Mouse (Mus musculus) forebrain, embryonic 11.5 days (tissue): ENCODE results near the gene Cabin1. TPM values are rescaled to one million over a fixed set of nuclear protein-coding genes. Genes with fewer than 3 reads are reported as not detected.
A peak's percentile ranks its signal among the peaks of the same experiment; 100 is the strongest.

Experiments used
- ATAC-seq: fragments of 200-750 bp; cut with Nextera tagmentation; replicated peaks from 2 replicates; pipeline ENCODE4 v1.8.0; 2017; ENCODE audit warnings: moderate TSS enrichment; ENCODE audit not compliant: low FRiP score
- DNase-seq: peaks from one replicate; pipeline ENCODE4 v3.0.0-alpha.2; 2017; ENCODE audit warnings: low spot score
- H3K27ac ChIP-seq: fragments of 300-500 bp; sonication (generic); 2 replicates; pipeline ENCODE4 v1.5.1; 2014; ENCODE audit warnings: low read depth, low read length
- H3K27me3 ChIP-seq: fragments of 300-500 bp; sonication (generic); 2 replicates; pipeline ENCODE4 v1.6.1; 2014; ENCODE audit warnings: mild to moderate bottlenecking, low read length, mixed read lengths; ENCODE audit not compliant: control insufficient read depth, insufficient read depth
- H3K36me3 ChIP-seq: fragments of 300-500 bp; sonication (generic); 2 replicates; pipeline ENCODE4 v1.6.1; 2014; ENCODE audit warnings: mild to moderate bottlenecking, low read length, moderate library complexity, mixed read lengths; ENCODE audit not compliant: control insufficient read depth, insufficient read depth
- H3K4me1 ChIP-seq: fragments of 300-500 bp; sonication (generic); replicated peaks from 2 replicates; pipeline ENCODE4 v1.6.1; 2014; ENCODE audit warnings: low read length, mixed read lengths; ENCODE audit not compliant: control insufficient read depth, insufficient read depth
- H3K4me2 ChIP-seq: fragments of 300-500 bp; sonication (generic); 2 replicates; pipeline ENCODE4 v1.6.1; 2014; ENCODE audit warnings: low read depth, mild to moderate bottlenecking, low read length, moderate library complexity, mixed read lengths; ENCODE audit not compliant: severe bottlenecking
- H3K4me3 ChIP-seq: fragments of 300-500 bp; sonication (generic); 2 replicates; pipeline ENCODE4 v1.5.1; 2014; ENCODE audit warnings: low read depth, low read length
- H3K9ac ChIP-seq: fragments of 300-500 bp; sonication (generic); 2 replicates; pipeline ENCODE4 v1.6.1; 2014; ENCODE audit warnings: low read length
- H3K9me3 ChIP-seq: fragments of 300-500 bp; sonication (generic); 2 replicates; pipeline ENCODE4 v1.6.1; 2016; ENCODE audit warnings: low read length, mixed read lengths; ENCODE audit not compliant: control insufficient read depth
- WGBS: fragments of 180-500 bp; shearing (Covaris S2); extraction: QIAGEN DNeasy Blood & Tissue Kit; methylation state at CpG from one replicate; pipeline ENCODE4 v1.1.7; 2014; 5-methylcytosine and 5-hydroxymethylcytosine counted together
- polyA plus RNA-seq: library from polyadenylated mRNA; unstranded; fragments of >200 nt; fragmentation: Nextera tagmentation; extraction: Ambion mirVana; gene quantifications from 2 replicates; pipeline ENCODE4 v1.2.1, GENCODE M21; 2014

The Cabin1 gene
- polyA plus RNA-seq, 1 experiment from 2014 or later = 49.1 TPM

- H3K27ac ChIP-seq = no peak overlapping the region
- WGBS = 80% methylated on average over 3 of the region's 3 CpGs
- no peak for DNase-seq
- no peaks in the 10 kb centered on the region for H3K36me3 ChIP-seq
- H3K9ac ChIP-seq = no peak overlapping the region
- H3K4me2 ChIP-seq = no peak overlapping the region
- ATAC-seq = no peak
- H3K9me3 ChIP-seq = no peaks in the 10 kb centered on the region
- H3K27me3 ChIP-seq = no peaks in the 10 kb centered on the region
- no peaks in the 10 kb centered on the region for H3K4me1 ChIP-seq
- no peak overlapping the region for H3K4me3 ChIP-seq
These were observed 136.7 kb downstream of the Cabin1 start for GRCm38 (mm10) chr10:75627490-75627889.

GRCm38 (mm10) chr10:75626991-75627390 lies 137.2 kb downstream of the Cabin1 start:
- no peaks in the 10 kb centered on the region for H3K4me1 ChIP-seq
- WGBS = 63% methylated on average over 3 of the region's 3 CpGs

DNA sequence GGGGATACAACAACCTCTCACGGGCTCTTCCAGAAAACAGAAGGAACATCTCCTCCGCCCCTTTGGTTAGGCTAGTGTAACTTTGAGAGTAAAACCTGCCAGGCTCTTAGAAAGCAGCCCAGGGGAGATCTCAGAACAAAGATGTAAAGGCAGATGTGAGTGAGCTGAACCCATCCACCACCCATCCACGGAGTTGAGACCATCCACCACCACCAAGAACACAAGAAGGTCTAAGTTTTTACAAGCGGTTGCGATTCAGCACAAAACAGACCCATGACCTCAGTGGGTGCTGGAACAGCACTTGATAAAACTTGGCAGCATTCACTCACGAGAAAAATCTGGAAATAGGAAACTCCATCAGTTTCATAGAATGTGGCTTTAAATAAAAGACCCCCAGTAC lies 138.2 kb downstream of the Cabin1 start:
- ATAC-seq = no peak
- no peak overlapping the region for H3K4me3 ChIP-seq
- H3K4me1 ChIP-seq = no peaks in the 10 kb centered on the region
- H3K9ac ChIP-seq = no peak overlapping the region
- no peak overlapping the region for H3K4me2 ChIP-seq
- no peaks in the 10 kb centered on the region for H3K27me3 ChIP-seq
- DNase-seq = no peak
- 62% methylated on average over 6 of the region's 6 CpGs for WGBS
- H3K9me3 ChIP-seq = no peaks in the 10 kb centered on the region
- no peak overlapping the region for H3K27ac ChIP-seq
- H3K36me3 ChIP-seq = no peaks in the 10 kb centered on the region

More at GRCm38 (mm10) chr10:75626991-75627390, 137.2 kb downstream of the Cabin1 start:
- DNase-seq = no peak
- no peak overlapping the region for H3K27ac ChIP-seq
- no peaks in the 10 kb centered on the region for H3K27me3 ChIP-seq
- H3K4me2 ChIP-seq = no peak overlapping the region
- no peaks in the 10 kb centered on the region for H3K9me3 ChIP-seq
- no peak overlapping the region for H3K9ac ChIP-seq
- ATAC-seq = no peak
- H3K36me3 ChIP-seq = no peaks in the 10 kb centered on the region
- H3K4me3 ChIP-seq = no peak overlapping the region

DNA sequence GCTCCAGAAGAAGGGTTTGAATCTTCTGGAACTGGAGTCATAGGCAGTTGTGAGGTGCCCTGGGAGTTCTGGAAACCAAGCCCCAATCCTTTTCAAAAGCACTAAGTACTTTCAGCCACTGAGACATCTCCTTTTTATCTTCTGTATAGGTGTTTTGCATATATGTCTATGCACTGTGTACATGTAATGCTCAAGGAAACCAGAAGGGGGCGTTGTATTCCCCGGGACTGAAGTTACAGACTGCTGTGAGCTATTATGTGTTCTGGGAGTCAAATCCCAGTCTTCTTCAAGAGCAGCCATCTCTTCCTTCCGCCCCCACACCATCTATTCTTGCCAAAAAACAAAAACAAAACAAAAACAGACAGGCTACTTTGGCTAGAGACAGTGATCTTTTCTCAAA lies 143.3 kb downstream of the Cabin1 start:
- Histone ChIP-seq H3K36me3 (no peaks in the 10 kb centered on the region), H3K27ac (no peak overlapping the region), H3K9ac (no peak overlapping the region), H3K9me3 (no peaks in the 10 kb centered on the region), H3K4me2 (no peak overlapping the region), H3K27me3 (no peaks in the 10 kb centered on the region), H3K4me1 (no peaks in the 10 kb centered on the region), H3K4me3 (no peak overlapping the region)
- no peak for ATAC-seq
- WGBS = 53% methylated on average over 3 of the region's 3 CpGs
- DNase-seq = no peak

DNA sequence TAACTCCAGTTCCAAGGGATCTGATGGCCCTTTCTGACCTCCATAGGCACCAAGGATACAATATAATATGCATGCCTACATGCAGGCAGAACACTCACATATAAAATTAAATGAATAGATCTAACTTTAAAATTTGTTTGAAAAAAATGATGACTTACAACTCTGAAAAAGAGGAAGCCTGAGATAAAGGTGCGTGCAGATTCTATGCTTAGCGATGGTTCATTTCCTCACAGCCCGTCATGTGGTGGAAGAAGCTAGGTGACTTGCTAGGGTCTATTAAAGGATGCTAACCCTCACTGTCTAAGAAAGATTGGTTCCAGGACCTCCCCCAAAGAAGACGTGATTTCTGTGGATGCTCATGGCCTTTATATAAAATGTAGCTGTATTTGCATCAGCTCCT lies 148.1 kb downstream of the Cabin1 start:
- Histone ChIP-seq H3K4me3 (no peak overlapping the region), H3K27ac (no peak overlapping the region), H3K27me3 (no peaks in the 10 kb centered on the region), H3K9ac (no peak overlapping the region), H3K4me2 (no peak overlapping the region), H3K4me1 (no peaks in the 10 kb centered on the region), H3K36me3 (no peaks in the 10 kb centered on the region), H3K9me3 (no peaks in the 10 kb centered on the region)
- 90% methylated on average over 4 of the region's 4 CpGs for WGBS
- peak; percentile 17 for DNase-seq
- ATAC-seq = no peak

- DNase-seq (peak; percentile 37), ATAC-seq (no peak)
- Histone ChIP-seq H3K27ac (no peak overlapping the region), H3K4me3 (no peak overlapping the region), H3K27me3 (no peaks in the 10 kb centered on the region), H3K36me3 (no peaks in the 10 kb centered on the region), H3K9me3 (no peaks in the 10 kb centered on the region), H3K4me2 (no peak overlapping the region), H3K9ac (no peak overlapping the region), H3K4me1 (no peaks in the 10 kb centered on the region)
- 73% methylated on average over 7 of the region's 7 CpGs for WGBS
These were observed 153.7 kb downstream of the Cabin1 start for GRCm38 (mm10) chr10:75610486-75610885.

DNA sequence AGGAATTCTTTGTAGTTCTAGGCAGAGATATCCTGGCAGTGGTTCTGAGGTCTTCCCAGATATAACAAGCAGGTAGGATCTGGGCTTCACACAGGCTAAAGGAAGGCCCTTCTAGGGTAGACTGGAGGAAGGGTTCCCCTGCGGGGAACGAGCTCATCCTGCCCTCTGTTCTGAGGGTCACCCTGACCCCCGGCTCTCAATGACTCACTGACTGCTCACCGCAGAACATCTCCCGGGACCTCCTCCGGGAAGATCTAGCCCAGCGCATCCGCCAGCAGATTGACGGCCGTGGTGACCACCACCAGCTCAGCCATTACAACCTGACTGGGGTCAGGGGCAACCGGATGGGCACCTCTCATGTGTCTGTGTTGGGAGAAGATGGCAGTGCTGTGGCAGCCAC lies 155.2 kb downstream of the Cabin1 start:
- WGBS = 87% methylated on average over 11 of the region's 11 CpGs
- Histone ChIP-seq H3K36me3 (no peaks in the 10 kb centered on the region), H3K4me2 (no peak overlapping the region), H3K27me3 (no peaks in the 10 kb centered on the region), H3K9ac (no peak overlapping the region), H3K4me3 (no peak overlapping the region), H3K9me3 (no peaks in the 10 kb centered on the region), H3K27ac (no peak overlapping the region), H3K4me1 (no peaks in the 10 kb centered on the region)
- ATAC-seq = no peak
- peak; percentile 33 for DNase-seq

DNA sequence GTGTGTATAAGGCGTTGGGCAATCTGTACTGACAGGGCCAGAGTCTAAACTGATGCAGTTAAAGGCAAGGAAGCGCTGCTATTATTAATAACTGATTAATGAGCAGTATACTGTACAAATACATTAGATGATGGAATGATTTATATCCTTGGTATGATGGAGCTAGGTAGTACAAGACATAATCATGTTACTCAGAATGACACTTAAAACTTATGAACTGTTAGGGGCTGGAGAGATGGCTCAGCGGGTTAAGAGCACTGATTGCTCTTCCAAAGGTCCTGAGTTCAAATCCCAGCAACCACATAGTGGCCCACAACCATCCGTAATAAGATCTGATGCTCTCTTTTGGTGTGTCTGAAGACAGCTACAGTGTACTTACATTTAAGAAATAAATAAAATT lies 156.9 kb downstream of the Cabin1 start:
- H3K4me3 ChIP-seq = no peak overlapping the region
- ATAC-seq = no peak
- 88% methylated on average over 4 of the region's 4 CpGs for WGBS
- H3K36me3 ChIP-seq = no peaks in the 10 kb centered on the region
- H3K9ac ChIP-seq = no peak overlapping the region
- H3K4me2 ChIP-seq = no peak overlapping the region
- H3K9me3 ChIP-seq = no peaks in the 10 kb centered on the region
- H3K27me3 ChIP-seq = no peaks in the 10 kb centered on the region
- H3K4me1 ChIP-seq = no peaks in the 10 kb centered on the region
- DNase-seq = no peak
- no peak overlapping the region for H3K27ac ChIP-seq

DNA sequence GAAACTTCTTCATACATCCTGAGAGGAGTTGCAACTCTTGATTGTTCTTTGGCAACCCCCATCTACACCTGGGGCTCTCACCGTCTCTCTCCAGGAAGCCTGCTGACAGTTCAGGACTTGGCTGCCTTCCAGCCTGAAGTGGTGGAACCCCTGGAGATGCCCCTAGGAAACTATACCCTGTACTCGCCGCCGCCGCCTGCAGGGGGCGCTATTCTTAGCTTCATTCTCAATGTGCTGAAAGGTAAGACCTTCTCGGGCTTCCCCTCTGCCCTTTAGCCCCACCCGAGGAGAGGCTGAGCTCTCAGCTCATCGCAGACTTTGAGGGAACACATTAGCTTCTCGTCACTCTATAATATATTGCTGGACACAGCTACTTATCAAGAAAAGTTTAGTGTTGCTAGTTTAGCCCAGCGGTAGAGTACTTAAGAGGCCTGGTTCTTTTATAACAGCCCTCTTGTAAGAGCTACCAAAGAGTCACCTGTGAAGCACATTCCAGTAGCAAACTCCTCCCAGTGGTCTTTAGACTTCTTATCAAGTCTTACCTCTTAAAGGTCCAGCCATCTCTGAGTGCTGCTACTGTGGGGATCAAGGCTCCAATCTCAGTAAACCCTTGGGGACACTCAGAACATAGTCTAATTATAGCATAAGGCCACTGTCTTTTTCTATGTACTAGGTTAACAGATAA lies 158.8 kb downstream of the Cabin1 start:
- no peaks in the 10 kb centered on the region for H3K36me3 ChIP-seq
- no peak overlapping the region for H3K4me3 ChIP-seq
- WGBS = 43% methylated on average over 11 of the region's 11 CpGs
- no peaks in the 10 kb centered on the region for H3K4me1 ChIP-seq
- no peak overlapping the region for H3K9ac ChIP-seq
- no peak overlapping the region for H3K27ac ChIP-seq
- no peak overlapping the region for H3K4me2 ChIP-seq
- no peak for DNase-seq
- H3K9me3 ChIP-seq = no peaks in the 10 kb centered on the region
- ATAC-seq = no peak
- H3K27me3 ChIP-seq = no peaks in the 10 kb centered on the region
